Mouse (Mus musculus): ENCODE results near the gene Edaradd. TPM values are rescaled to one million over a fixed set of nuclear protein-coding genes. Genes with fewer than 3 reads are reported as not detected.

Gene Edaradd
- 2.0 and 2.3 TPM in 2 replicates for polyA plus RNA-seq (2016; fragmentation: Nextera tagmentation; extraction: Ambion mirVana)

DNA sequence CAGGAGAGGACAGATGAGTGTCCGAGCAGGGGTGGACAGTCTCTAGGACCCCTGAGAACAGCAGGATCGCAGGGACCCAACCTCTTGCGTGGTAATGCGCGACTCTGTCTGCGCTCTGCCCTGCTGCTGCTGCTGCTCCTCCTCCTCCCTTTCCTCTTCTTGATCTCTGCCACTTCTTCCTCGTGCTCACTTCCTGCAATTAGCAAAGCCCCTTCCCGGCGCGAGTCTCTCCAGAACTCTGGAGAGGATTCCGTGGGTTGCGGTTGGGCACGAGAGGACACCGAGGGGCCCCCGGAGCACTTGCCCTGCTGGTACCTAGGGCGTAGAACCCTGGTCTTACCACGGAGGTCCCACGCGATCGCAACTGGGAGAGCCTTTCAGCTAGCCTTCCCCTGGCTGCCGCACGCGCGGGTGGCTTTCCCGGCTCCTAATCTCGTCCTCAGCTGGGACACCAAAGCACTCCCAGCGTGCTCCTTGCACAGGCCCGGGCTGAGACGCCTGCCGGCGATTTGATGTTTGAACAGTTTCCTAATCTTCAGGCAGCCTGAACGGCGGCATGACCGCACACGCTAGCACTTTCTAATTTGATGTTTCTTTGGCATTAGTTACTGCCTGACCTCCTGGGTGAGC is at the start of gene Edaradd:
TSS of gene Edaradd (minus strand) at position 484 of the 630 bp plus-strand sequence.
- H3K27ac ChIP-seq: peak within 1 kb of the TSS; percentile 78
- WGBS: under 1% methylated on average over 35 of the region's 35 CpGs
- H3K4me1 ChIP-seq: peaks cover 17% of the 10 kb centered on the region

DNA sequence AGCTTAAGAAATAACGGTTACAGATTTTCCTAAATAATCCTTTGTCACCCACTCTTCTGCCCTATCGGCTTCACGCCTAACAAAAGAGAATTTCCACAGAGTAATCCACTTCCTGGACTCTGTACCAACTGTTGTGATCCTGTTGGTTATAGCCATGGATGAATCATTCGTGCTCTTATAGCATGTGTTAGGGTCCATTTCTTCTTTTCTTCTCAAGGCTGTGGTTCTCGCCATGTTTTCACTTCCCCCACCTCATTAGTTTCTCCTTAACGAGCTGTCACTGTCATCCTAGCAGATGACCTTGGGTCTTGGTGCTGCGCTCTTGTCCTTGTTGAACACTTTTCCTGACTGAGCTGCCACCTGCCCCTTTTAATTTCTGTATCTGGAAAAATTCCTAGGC is 49.5 kb upstream of the Edaradd start:
- no peak overlapping the region for H3K4me3 ChIP-seq
- no peaks in the 10 kb centered on the region for H3K36me3 ChIP-seq (replicated peaks)
- H3K9me3 ChIP-seq: no peaks in the 10 kb centered on the region
- 72% methylated on average over 7 of the region's 7 CpGs for WGBS
- no peak overlapping the region for H3K27ac ChIP-seq
- peaks cover 23% of the 10 kb centered on the region for H3K27me3 ChIP-seq (ENCODE audit: poor library complexity, severe bottlenecking)
- H3K4me1 ChIP-seq: peaks cover 19% of the 10 kb centered on the region
- no peak for DNase-seq (ENCODE audit: extremely low spot score, low spot score)

More for the DNA sequence above, at the start of gene Edaradd:
- Histone ChIP-seq H3K36me3 (replicated peaks) (no peaks in the 10 kb centered on the region), H3K27me3 (ENCODE audit: poor library complexity, severe bottlenecking) (peaks cover 56% of the 10 kb centered on the region), H3K4me3 (peak within 1 kb of the TSS; percentile 60), H3K9me3 (no peaks in the 10 kb centered on the region)
- peak; percentile 73 for DNase-seq (ENCODE audit: extremely low spot score, low spot score)

DNA sequence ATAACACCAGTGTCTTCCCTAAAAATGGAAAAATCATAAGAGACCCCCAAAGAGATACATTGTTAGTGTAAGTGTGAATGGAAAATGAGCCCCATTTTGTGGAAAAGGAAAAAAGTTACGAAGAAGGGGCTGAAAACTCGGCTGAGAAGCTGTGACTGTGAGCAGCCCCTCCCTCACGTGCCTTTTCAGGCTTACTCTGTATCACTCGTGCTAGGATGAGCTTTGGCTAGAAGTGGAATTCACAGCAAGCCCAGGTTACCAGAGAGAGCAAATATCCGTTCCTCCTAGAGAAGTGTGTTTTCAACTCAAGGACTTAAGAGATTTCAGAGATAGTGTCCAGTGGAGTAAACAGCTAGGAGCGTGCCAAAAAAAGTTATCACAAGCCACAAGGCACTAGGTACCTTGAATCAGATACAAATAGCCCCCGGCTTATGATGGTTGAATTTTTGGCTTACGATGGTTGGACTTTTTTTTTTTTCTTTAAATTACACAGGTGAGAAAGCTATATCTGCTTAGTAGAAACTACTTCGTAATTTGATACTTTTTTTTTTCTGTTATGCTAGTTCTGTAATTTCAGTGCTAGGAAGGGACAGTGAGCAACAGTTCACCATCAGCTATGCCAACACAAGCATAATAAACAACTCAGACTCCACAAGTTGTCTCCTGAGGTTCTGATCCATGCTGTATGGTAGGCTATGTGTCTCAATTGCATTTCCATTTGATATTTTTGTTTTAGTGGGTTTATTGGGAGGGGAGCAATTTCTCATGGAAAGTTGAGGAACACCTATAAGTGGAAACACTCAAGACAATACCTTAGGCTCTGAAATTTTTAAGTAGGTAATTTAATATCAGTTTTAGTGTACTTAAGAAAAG is 48.6 kb upstream of the Edaradd start:
- WGBS: 72% methylated on average over 9 of the region's 9 CpGs
- Histone ChIP-seq H3K27me3 (ENCODE audit: poor library complexity, severe bottlenecking) (peaks cover 29% of the 10 kb centered on the region), H3K4me3 (no peak overlapping the region), H3K36me3 (replicated peaks) (no peaks in the 10 kb centered on the region), H3K9me3 (no peaks in the 10 kb centered on the region), H3K4me1 (peaks cover 19% of the 10 kb centered on the region), H3K27ac (no peak overlapping the region)
- no peak for DNase-seq (ENCODE audit: extremely low spot score, low spot score)

DNA sequence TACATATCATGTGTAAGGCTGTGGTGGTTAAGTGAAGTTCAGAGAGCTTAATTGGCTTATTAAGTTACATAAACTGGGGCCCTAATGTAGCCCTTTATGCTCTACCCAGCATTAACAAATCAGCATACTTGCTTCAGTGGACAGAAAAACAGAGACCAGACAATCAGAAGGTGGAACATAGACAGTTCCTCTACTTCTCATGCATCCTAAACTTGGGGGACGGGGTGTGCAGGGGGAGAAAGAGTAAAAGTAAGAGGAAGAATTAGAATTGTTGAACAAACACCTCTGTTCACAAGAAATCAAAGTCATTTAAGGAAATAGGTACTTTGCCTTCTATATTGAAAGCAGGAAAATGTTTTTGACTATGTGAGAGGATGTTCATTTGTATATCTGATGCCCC is 47.7 kb upstream of the Edaradd start:
- Histone ChIP-seq H3K4me3 (no peak overlapping the region), H3K27ac (no peak overlapping the region), H3K4me1 (peaks cover 19% of the 10 kb centered on the region), H3K9me3 (no peaks in the 10 kb centered on the region), H3K27me3 (ENCODE audit: poor library complexity, severe bottlenecking) (peaks cover 37% of the 10 kb centered on the region), H3K36me3 (replicated peaks) (no peaks in the 10 kb centered on the region)
- 76% methylated on average over 1 of the region's 1 CpGs for WGBS
- DNase-seq (ENCODE audit: extremely low spot score, low spot score): no peak

DNA sequence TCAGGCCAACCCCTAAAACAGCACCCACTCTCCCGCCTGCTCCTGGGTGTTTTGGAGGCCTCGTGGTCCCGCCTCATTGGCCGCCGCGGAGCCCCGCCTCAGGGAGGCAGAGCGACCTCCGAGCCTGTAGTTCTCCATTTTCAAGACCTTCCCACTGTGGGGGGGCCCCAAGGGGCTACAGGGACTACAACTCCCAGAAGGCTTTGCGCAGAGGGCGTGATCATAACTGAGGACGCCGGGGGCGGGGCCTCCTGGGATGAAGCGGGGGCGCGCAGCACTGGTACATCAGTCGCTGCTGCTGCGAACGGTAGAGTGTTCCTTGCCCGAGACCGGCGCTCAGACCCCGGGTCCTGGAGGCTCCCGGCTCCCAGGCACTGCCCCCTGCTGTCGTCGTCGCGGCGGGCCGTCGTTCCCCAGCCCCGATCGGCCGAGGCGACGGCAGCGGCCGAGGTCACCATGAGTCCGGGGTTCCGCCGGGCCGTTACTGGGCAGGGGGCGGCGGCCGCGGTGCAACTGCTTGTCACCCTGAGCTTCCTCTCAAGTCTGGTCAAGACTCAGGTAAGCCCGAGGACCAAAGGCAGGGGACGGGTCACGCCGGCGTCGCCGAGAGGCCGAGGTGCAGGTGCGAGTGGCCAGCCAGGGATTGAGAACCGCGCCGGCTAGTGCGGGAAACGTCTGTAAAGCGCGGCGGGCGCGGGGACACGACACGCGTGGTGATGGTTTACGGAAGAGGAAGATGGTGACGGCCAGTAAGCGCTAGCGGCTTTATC is 45.6 kb upstream of the Edaradd start, which contains the start of gene Ero1lb:
TSS of gene Ero1lb (plus strand) at position 254 of the 770 bp plus-strand sequence.
- peak; percentile 98 for DNase-seq (ENCODE audit: extremely low spot score, low spot score)
- H3K4me3 ChIP-seq: peak within 1 kb of the TSS; percentile 69
- H3K27ac ChIP-seq: peak within 1 kb of the TSS; percentile 79
- H3K9me3 ChIP-seq: no peaks in the 10 kb centered on the region
- under 1% methylated on average over 73 of the region's 73 CpGs for WGBS
- peaks cover 56% of the 10 kb centered on the region for H3K27me3 ChIP-seq (ENCODE audit: poor library complexity, severe bottlenecking)
- peaks cover 19% of the 10 kb centered on the region for H3K4me1 ChIP-seq
- no peaks in the 10 kb centered on the region for H3K36me3 ChIP-seq (replicated peaks)

DNA sequence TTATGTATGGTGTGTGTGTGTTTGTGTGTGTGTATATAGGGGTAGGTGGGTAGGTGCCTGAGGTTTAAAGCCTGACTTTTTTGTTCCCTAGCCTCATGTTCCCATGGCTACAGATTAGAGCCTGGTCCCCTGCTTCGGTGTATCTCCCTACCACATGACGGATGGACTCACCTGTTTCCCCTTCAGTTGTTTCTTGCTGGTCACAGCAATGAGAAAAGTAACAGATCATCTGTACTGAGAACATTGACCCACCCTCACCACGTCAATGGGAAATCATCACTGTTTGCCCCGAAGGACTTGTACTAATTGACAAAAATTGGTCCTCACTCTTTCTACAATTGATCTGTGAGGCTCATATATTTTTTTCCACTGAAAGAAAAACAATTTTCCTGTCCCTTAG is 42.0 kb upstream of the Edaradd start:
- H3K27ac ChIP-seq: no peak overlapping the region
- WGBS: 84% methylated on average over 4 of the region's 4 CpGs

DNA sequence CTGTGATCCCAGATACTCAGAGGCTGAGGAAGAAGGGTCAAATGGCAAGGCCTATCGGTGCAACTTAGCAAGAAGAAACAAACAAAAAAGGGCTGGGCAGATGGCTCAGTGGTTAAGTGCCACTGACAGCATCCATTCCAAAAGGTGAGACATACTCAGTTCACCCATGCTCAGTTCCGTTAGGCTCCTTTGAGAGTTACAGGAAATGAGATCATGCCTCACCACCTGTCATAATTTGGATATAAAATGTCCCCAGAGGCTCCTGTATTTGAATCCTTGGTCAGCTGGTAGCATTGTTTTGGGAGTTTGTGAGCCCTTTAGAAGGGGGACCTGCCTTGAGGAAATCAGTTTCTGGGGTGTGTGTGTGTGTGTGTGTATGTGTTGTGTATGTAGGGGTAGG is 41.5 kb upstream of the Edaradd start:
- Histone ChIP-seq H3K27me3 (ENCODE audit: poor library complexity, severe bottlenecking) (peaks cover 56% of the 10 kb centered on the region), H3K27ac (no peak overlapping the region), H3K4me3 (no peak overlapping the region), H3K4me1 (peaks cover 11% of the 10 kb centered on the region), H3K36me3 (replicated peaks) (no peaks in the 10 kb centered on the region), H3K9me3 (no peaks in the 10 kb centered on the region)
- DNase-seq (ENCODE audit: extremely low spot score, low spot score): no peak
- 80% methylated on average over 2 of the region's 2 CpGs for WGBS

More for the DNA sequence above, 42.0 kb upstream of the Edaradd start:
- H3K4me3 ChIP-seq: no peak overlapping the region
- H3K9me3 ChIP-seq: no peaks in the 10 kb centered on the region
- DNase-seq (ENCODE audit: extremely low spot score, low spot score): no peak
- H3K36me3 ChIP-seq (replicated peaks): no peaks in the 10 kb centered on the region
- peaks cover 61% of the 10 kb centered on the region for H3K27me3 ChIP-seq (ENCODE audit: poor library complexity, severe bottlenecking)
- H3K4me1 ChIP-seq: peaks cover 11% of the 10 kb centered on the region

DNA sequence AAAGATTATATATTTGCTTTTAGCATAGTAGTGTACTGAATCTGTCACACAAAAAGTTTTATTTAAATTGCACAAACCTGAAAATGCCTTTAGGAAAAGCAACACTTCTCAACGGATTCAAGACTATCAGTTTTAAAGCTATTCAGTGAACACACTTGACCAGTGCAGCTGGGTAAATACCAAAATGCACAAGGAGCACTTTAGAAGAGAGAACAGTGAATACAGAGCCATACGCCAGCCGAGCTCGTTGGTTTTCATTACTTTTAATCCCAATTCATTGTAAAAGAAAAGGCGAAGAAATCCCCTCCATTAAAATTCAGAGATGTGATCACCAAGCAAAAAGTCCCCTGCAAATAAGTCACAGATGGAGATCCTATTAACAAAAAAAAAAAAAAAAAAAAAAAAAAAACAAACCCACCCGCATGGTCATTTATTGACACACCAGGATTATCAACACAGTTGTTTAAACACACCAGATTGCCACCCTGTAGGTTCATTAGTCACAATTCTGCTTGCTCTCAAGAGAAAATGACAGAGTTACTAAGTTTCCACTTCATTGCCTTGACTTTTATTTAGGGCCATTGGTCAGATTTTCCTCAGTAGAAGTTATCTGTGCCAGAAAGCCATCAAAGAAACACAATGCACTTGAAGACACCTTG is 39.4 kb upstream of the Edaradd start:
- Histone ChIP-seq H3K27me3 (ENCODE audit: poor library complexity, severe bottlenecking) (peaks cover 54% of the 10 kb centered on the region), H3K36me3 (replicated peaks) (no peaks in the 10 kb centered on the region), H3K4me3 (no peak overlapping the region), H3K4me1 (no peaks in the 10 kb centered on the region), H3K27ac (no peak overlapping the region), H3K9me3 (no peaks in the 10 kb centered on the region)
- 32% methylated on average over 6 of the region's 6 CpGs for WGBS
- DNase-seq (ENCODE audit: extremely low spot score, low spot score): no peak

DNA sequence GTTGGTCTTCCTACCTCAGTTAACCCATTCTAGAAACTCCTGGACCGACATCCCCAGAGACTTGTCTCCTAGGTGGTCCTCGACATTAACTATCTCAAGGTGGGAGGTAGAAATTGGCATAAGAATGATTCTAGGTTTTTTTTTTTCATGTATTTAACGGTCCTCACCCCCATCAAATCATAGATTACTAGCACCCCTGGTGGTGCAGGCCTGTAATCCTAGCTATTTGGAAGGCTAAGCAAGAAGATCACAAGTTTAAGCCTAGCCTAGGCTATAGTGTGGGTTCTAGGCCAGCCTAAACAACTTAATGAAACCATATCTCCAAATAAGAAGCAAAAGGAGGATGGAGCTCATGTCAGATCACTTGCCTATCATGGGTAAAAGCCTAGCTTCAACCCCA is 38.8 kb upstream of the Edaradd start:
- H3K27me3 ChIP-seq (ENCODE audit: poor library complexity, severe bottlenecking): peaks cover 50% of the 10 kb centered on the region; the same call in 1 of the 2 replicates
- 35% methylated on average over 3 of the region's 3 CpGs for WGBS
- H3K36me3 ChIP-seq (replicated peaks): no peaks in the 10 kb centered on the region
- no peak for DNase-seq (ENCODE audit: extremely low spot score, low spot score)
- no peaks in the 10 kb centered on the region for H3K9me3 ChIP-seq
- no peak overlapping the region for H3K27ac ChIP-seq
- H3K4me1 ChIP-seq: no peaks in the 10 kb centered on the region
- H3K4me3 ChIP-seq: no peak overlapping the region

DNA sequence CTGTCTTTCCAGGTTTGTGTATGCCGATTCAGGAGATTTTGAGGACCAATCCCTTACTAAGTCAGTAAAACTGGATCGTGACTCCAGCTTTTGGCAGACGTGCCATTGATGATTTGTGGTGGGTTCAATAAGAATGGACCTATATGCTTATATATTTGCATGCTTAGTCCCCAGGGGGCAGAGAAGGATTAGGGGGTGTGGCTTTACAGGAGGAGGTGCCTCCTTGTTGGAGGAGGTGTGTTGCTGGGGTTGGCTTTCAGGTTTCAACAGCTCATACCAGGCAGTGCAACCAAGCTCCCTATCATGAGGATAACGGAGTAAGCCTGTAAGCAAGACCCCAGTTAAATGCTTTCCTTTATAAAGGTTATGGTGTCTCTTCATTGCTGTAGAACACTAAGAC is 34.0 kb upstream of the Edaradd start:
- 62% methylated on average over 4 of the region's 4 CpGs for WGBS
- H3K4me3 ChIP-seq: no peak overlapping the region
- no peaks in the 10 kb centered on the region for H3K36me3 ChIP-seq (replicated peaks)
- H3K27ac ChIP-seq: no peak overlapping the region
- no peaks in the 10 kb centered on the region for H3K4me1 ChIP-seq
- no peaks in the 10 kb centered on the region for H3K9me3 ChIP-seq
- peaks cover 25% of the 10 kb centered on the region; the same call in 1 of the 2 replicates for H3K27me3 ChIP-seq (ENCODE audit: poor library complexity, severe bottlenecking)
- no peak for DNase-seq (ENCODE audit: extremely low spot score, low spot score)

DNA sequence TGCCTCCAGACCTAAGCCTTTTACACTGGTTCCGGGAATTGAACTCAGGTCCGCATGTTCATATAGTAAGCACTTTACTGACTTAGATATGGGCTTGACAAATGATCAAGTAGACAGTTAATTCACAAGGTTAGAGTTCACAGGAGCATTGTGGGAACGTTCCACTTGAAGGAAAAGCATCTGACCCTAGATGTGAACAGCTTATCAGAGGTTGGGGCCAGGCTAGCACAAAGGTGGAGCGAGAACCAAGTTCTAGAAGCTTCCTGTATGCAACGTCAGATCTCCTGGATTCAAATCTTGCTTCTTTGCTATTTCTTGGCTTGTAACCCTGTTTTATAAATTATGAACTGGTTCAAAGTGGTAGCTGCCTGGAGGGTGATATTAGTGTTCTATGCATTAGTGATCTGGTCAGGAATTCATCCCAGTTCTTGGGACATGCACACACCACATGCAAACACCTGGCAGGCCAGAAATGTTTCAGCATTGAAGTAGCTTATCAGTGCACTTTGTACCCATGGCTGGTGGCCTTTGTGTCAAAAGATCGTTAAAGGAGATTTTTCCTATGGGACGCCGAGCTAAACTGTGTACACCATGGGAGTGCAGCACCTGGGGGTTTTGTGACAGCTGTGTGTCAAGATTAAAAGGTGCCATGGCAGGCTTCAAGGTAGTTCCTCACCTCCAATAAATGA is 23.8 kb upstream of the Edaradd start:
- Histone ChIP-seq H3K4me3 (no peak overlapping the region), H3K9me3 (no peaks in the 10 kb centered on the region), H3K27ac (no peak overlapping the region), H3K36me3 (replicated peaks) (no peaks in the 10 kb centered on the region), H3K4me1 (peaks cover 21% of the 10 kb centered on the region), H3K27me3 (ENCODE audit: poor library complexity, severe bottlenecking) (peaks cover 12% of the 10 kb centered on the region)
- no peak for DNase-seq (ENCODE audit: extremely low spot score, low spot score)
- 90% methylated on average over 8 of the region's 8 CpGs for WGBS

DNA sequence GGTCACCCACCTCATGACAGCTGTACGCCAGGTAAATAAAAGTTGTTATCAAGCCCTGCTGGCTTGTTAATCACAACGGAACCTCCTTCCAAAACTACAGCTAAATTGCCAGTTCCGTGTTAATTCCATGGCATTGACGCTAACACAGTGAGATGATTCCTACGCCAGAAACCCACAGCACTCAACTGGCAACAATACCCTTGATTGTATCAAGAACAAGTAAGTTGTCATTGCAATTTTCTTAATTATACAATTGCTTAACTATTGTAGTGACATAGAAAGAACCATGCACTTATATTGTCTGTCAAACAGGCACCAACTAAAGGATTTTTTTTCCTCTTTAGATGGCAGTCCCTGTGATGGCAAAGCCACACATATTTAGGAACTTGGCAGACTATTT is 23.0 kb upstream of the Edaradd start:
- H3K27ac ChIP-seq: no peak overlapping the region
- no peaks in the 10 kb centered on the region for H3K36me3 ChIP-seq (replicated peaks)
- no peak overlapping the region for H3K4me3 ChIP-seq
- 85% methylated on average over 5 of the region's 5 CpGs for WGBS
- no peak for DNase-seq (ENCODE audit: extremely low spot score, low spot score)
- H3K4me1 ChIP-seq: peaks cover 21% of the 10 kb centered on the region
- no peaks in the 10 kb centered on the region for H3K9me3 ChIP-seq
- peaks cover 12% of the 10 kb centered on the region for H3K27me3 ChIP-seq (ENCODE audit: poor library complexity, severe bottlenecking)
